Mouse (Mus musculus) heart, postnatal 0 days (tissue): ENCODE measurements around the gene Ppargc1a.

ENCODE experiments used
- CTCF ChIP-seq: IDR thresholded peaks from 2 replicates; pipeline ENCODE4 v1.5.1; 2016; ENCODE audit warnings: antibody characterized with exemption, control low read depth, low read depth
- EP300 ChIP-seq: IDR thresholded peaks from 2 replicates; pipeline ENCODE4 v1.6.1; 2016; ENCODE audit warnings: antibody characterized with exemption, low read depth

DNA sequence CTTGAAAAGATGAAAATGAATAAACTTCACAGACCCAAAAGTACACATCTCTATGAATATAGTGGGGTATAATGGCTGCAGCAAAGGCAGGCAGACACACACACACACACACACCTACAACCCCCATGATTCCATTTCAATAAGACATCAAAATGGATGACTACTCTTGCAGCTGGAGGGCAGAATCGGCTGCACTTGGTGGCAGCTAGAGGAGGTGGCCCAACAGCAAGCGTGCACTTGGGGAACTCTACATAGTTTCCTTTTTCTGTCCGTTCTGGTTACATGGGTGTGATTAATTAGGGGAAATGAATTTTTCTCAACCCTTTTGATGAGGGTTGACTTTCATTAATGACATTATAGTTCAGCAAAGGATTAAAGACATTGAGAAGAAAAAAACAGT lies 4.0 kb downstream of the Ppargc1a start:
- TF ChIP-seq EP300: no peak
- no peak for TF ChIP-seq CTCF
